Mouse (Mus musculus) brown adipose tissue, adult 24 weeks (tissue): ENCODE results near the gene Gtdc1. TPM values are rescaled to one million over a fixed set of nuclear protein-coding genes. Genes with fewer than 3 reads are reported as not detected.

Experiments
- H3K27ac ChIP-seq: fragments of 200-500 bp; replicated peaks from 2 replicates; pipeline ENCODE4 v1.5.1; 2012; ENCODE audit warnings: low read depth, mild to moderate bottlenecking, low read length
- H3K4me1 ChIP-seq: fragments of 200-500 bp; 2 replicates; pipeline ENCODE4 v1.6.1; 2012; ENCODE audit warnings: low read length, mixed read lengths; ENCODE audit not compliant: control insufficient read depth, insufficient read depth, insufficient read length
- H3K4me3 ChIP-seq: fragments of 200-500 bp; 2 replicates; pipeline ENCODE4 v1.5.1; 2012; ENCODE audit warnings: low read depth, mild to moderate bottlenecking, low read length, moderate library complexity; ENCODE audit not compliant: insufficient read depth
- polyA plus RNA-seq: library from polyadenylated mRNA; stranded (reverse); fragments of >200 nt; gene quantifications from 2 replicates; pipeline ENCODE4 v1.2.4, GENCODE M21; 2012; ENCODE audit not compliant: missing spikeins, insufficient read depth, insufficient read length

The Gtdc1 gene
- polyA plus RNA-seq, 1 experiment, result 13.3 TPM

GRCm38 (mm10) chr2:44952830-44953422 lies 25.5 kb upstream of the Gtdc1 start:
- H3K27ac ChIP-seq, result peak overlapping the region; percentile 84
- H3K4me3 ChIP-seq, result peak overlapping the region; percentile 13
- H3K4me1 ChIP-seq, result peaks cover 8% of the 10 kb centered on the region; the same call in 1 of the 2 replicates

- Histone ChIP-seq H3K4me3 (no peak overlapping the region), H3K27ac (0 out of 2 replicates have a peak overlapping the region, but pooled peaks have one; percentile 29), H3K4me1 (peaks cover 8% of the 10 kb centered on the region; the same call in 1 of the 2 replicates)
These were observed 24.3 kb upstream of the Gtdc1 start for GRCm38 (mm10) chr2:44951651-44952213.

- no peaks in the 10 kb centered on the region for H3K4me1 ChIP-seq
- H3K4me3 ChIP-seq, result no peak overlapping the region
- H3K27ac ChIP-seq, result no peak overlapping the region
These were observed 17.2 kb upstream of the Gtdc1 start for GRCm38 (mm10) chr2:44944689-44945088.

- H3K27ac ChIP-seq, result no peak overlapping the region
- H3K4me1 ChIP-seq, result no peaks in the 10 kb centered on the region
- H3K4me3 ChIP-seq, result no peak overlapping the region
These were observed 3.5 kb upstream of the Gtdc1 start for GRCm38 (mm10) chr2:44930951-44931350.

- H3K27ac ChIP-seq, result no peak overlapping the region
- no peak overlapping the region for H3K4me3 ChIP-seq
These were observed 1.2 kb upstream of the Gtdc1 start for GRCm38 (mm10) chr2:44928631-44929030.

GRCm38 (mm10) chr2:44926683-44927481 lies 575 bp downstream of the Gtdc1 start:
- no peaks in the 10 kb centered on the region for H3K4me1 ChIP-seq
- peak overlapping the region; percentile 79 for H3K4me3 ChIP-seq
- H3K27ac ChIP-seq, result peak overlapping the region; percentile 78

More at GRCm38 (mm10) chr2:44928631-44929030, 1.2 kb upstream of the Gtdc1 start:
- H3K4me1 ChIP-seq, result no peaks in the 10 kb centered on the region

GRCm38 (mm10) chr2:44926167-44926682 lies 1.2 kb downstream of the Gtdc1 start:
- H3K4me1 ChIP-seq, result no peaks in the 10 kb centered on the region
- H3K27ac ChIP-seq, result peak overlapping the region; percentile 78
- peak overlapping the region; percentile 66 for H3K4me3 ChIP-seq

- H3K4me3 ChIP-seq, result no peak overlapping the region
- H3K27ac ChIP-seq, result no peak overlapping the region
- no peaks in the 10 kb centered on the region for H3K4me1 ChIP-seq
These were observed 2.8 kb downstream of the Gtdc1 start for GRCm38 (mm10) chr2:44924618-44925017.

- Histone ChIP-seq H3K27ac (no peak overlapping the region), H3K4me3 (no peak overlapping the region), H3K4me1 (no peaks in the 10 kb centered on the region; the same call in 1 of the 2 replicates)
These were observed 4.2 kb downstream of the Gtdc1 start for GRCm38 (mm10) chr2:44923056-44923883.

- no peaks in the 10 kb centered on the region; the same call in 1 of the 2 replicates for H3K4me1 ChIP-seq
- no peak overlapping the region for H3K4me3 ChIP-seq
- no peak overlapping the region for H3K27ac ChIP-seq
These were observed 5.0 kb downstream of the Gtdc1 start for GRCm38 (mm10) chr2:44922500-44922899.

- no peak overlapping the region for H3K4me3 ChIP-seq
- H3K27ac ChIP-seq, result no peak overlapping the region
- H3K4me1 ChIP-seq, result no peaks in the 10 kb centered on the region; the same call in 1 of the 2 replicates
These were observed 7.0 kb downstream of the Gtdc1 start for GRCm38 (mm10) chr2:44920471-44920870.

- Histone ChIP-seq H3K4me3 (no peak overlapping the region), H3K4me1 (no peaks in the 10 kb centered on the region; the same call in 1 of the 2 replicates), H3K27ac (no peak overlapping the region)
These were observed 8.1 kb downstream of the Gtdc1 start for GRCm38 (mm10) chr2:44919326-44919725.

- no peak overlapping the region for H3K27ac ChIP-seq
- no peak overlapping the region for H3K4me3 ChIP-seq
- H3K4me1 ChIP-seq, result no peaks in the 10 kb centered on the region; the same call in 1 of the 2 replicates
These were observed 8.7 kb downstream of the Gtdc1 start for GRCm38 (mm10) chr2:44918737-44919136.

- Histone ChIP-seq H3K27ac (no peak overlapping the region), H3K4me3 (no peak overlapping the region), H3K4me1 (no peaks in the 10 kb centered on the region; the same call in 1 of the 2 replicates)
These were observed 11.2 kb downstream of the Gtdc1 start for GRCm38 (mm10) chr2:44916286-44916685.
